Mouse (Mus musculus): Measurements from ENCODE around the gene Tax1bp1. TPM values are rescaled to one million over a fixed set of nuclear protein-coding genes. Genes with fewer than 3 reads are reported as not detected.
"Not testable (repeated sequence)": the region's sequence is repeated elsewhere in the genome, so short reads cannot be mapped to it uniquely, and the experiment has no call there.

The Tax1bp1 gene
- polyA plus RNA-seq, 2 experiments, result 32.3 to 98.9 TPM

DNA sequence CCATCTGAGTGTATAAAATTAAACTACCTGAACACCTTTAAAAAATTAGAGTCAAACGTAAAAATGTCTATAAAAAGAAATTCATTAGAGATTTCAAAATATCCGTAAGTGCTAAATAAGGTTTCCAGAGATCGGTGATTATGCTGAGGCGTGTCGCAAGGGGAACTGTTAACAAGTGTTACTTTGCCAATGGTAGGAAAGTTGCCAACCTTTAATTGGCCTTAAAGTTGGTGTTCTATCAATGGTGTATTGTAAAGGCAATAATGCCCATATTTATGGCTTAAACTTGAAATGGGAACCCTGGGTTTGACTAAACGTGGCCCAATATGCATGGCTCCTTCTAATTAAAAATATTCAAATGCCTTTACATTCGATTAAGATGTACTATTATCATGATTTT, 39.8 kb upstream of the Tax1bp1 start:
- ATAC-seq (ENCODE audit: insufficient read depth) (no peak), DNase-seq (ENCODE audit: low read depth in 3 of 3, low spot score in 3 of 3) (no peak)
- no peaks in the 10 kb centered on the region for H3K27me3 ChIP-seq (ENCODE audit: control insufficient read depth, insufficient read depth, low read length)

DNA sequence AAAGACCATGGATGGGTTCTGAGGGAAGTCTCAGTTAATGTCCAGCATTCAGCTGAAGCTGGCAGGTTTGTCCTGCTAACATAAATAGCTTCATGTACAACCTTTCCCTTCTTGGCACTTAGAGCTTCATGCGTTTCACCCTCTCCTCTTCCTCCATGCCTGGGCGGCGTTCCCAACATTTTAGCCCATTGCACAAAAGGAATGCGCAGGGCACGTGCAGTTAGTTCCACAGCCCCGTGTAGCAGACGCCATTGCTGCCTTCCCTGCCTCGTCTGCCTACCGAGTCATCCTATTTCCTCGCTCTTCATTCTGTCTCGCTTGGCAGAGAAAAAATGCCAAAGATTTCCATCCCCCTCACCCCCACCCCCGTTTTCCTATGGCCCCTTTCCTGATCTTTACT, 39.0 kb upstream of the Tax1bp1 start:
- no peak overlapping the region for H3K27ac ChIP-seq
- TF ChIP-seq EP300 (IDR thresholded peaks at IDR 0.05; ENCODE audit: low read depth) (no peak), CTCF (IDR thresholded peaks at IDR 0.05; ENCODE audit: low read depth) (no peak)
- no peak overlapping the region for H3K4me2 ChIP-seq (ENCODE audit: low read depth)
- peaks cover 0 to 4% of the 10 kb centered on the region in 2 experiments; a peak in 1 of 4 replicates for H3K4me1 ChIP-seq (replicated peaks; ENCODE audit: control insufficient read depth in 2 of 2, insufficient read depth in 2 of 2, low read length in 1 of 2)
- H3K27me3 ChIP-seq (ENCODE audit: control insufficient read depth, insufficient read depth, low read length), result no peaks in the 10 kb centered on the region
- ATAC-seq (ENCODE audit: insufficient read depth) (no peak), DNase-seq (ENCODE audit: low read depth in 3 of 3, low spot score in 3 of 3) (no peak)
- H3K4me3 ChIP-seq (ENCODE audit: insufficient read depth in 1 of 2, low read depth in 2 of 2, low read length in 2 of 2), result no peak overlapping the region
- H3K9me3 ChIP-seq (ENCODE audit: control insufficient read depth, low read length), result no peaks in the 10 kb centered on the region
- H3K9ac ChIP-seq (replicated peaks), result no peak overlapping the region
- 67% methylated on average over 12 of the region's 12 CpGs for WGBS (ENCODE audit: insufficient replicate concordance)
- no peaks in the 10 kb centered on the region for H3K36me3 ChIP-seq (replicated peaks; ENCODE audit: control insufficient read depth, insufficient read depth, low read depth)

More for the DNA sequence above, 39.8 kb upstream of the Tax1bp1 start:
- no peaks in the 10 kb centered on the region for H3K9me3 ChIP-seq (ENCODE audit: control insufficient read depth, low read length)
- TF ChIP-seq EP300 (IDR thresholded peaks at IDR 0.05; ENCODE audit: low read depth) (no peak), CTCF (IDR thresholded peaks at IDR 0.05; ENCODE audit: low read depth) (no peak)
- no peaks in the 10 kb centered on the region for H3K36me3 ChIP-seq (replicated peaks; ENCODE audit: control insufficient read depth, insufficient read depth, low read depth)
- no peak overlapping the region for H3K27ac ChIP-seq
- no peak overlapping the region for H3K4me3 ChIP-seq (ENCODE audit: insufficient read depth in 1 of 2, low read depth in 2 of 2, low read length in 2 of 2)
- H3K4me1 ChIP-seq (replicated peaks; ENCODE audit: control insufficient read depth in 2 of 2, insufficient read depth in 2 of 2, low read length in 1 of 2), result peaks cover 0 to 4% of the 10 kb centered on the region in 2 experiments; a peak in 1 of 4 replicates
- H3K4me2 ChIP-seq (ENCODE audit: low read depth), result no peak overlapping the region
- WGBS (ENCODE audit: insufficient replicate concordance), result 72% methylated on average over 7 of the region's 7 CpGs
- H3K9ac ChIP-seq (replicated peaks), result no peak overlapping the region

DNA sequence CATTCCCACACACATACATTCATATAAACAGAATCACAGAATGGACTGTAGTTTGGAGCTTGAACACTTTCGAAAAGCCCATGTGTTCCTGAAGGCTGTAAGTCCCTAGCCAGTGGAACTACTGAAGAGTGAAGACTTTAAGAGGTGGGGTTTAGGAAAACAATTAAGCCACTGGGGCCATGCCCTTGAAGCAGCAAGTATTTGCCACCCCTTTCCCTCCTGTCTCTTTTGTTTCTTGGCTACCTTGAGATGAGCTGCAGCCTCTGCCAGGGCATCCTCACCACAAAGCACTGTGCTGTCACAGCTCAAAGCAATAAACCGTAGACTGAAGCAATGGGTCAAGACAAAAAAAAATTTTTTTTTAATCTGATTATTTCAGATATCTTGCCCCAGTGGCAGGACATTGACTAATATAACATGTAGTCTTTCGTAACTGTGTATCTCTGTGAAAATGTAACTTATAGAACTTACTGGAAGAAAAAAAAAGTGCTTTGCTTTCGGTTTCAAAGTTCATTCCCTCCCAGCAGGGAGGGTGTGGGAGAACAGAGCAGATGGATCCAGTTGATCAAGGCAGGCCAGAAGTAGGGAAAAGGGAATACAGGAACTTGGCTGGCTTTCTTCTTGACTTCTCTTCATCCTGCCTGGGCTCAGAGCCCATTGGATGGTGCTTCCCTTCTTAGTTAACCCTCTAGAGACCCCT, 38.2 kb upstream of the Tax1bp1 start:
- Histone ChIP-seq H3K27me3 (ENCODE audit: control insufficient read depth, insufficient read depth, low read length) (no peaks in the 10 kb centered on the region), H3K4me1 (replicated peaks; ENCODE audit: control insufficient read depth in 2 of 2, insufficient read depth in 2 of 2, low read length in 1 of 2) (peaks cover 0 to 4% of the 10 kb centered on the region in 2 experiments; a peak in 1 of 4 replicates), H3K4me2 (ENCODE audit: low read depth) (no peak overlapping the region), H3K36me3 (replicated peaks; ENCODE audit: control insufficient read depth, insufficient read depth, low read depth) (no peaks in the 10 kb centered on the region), H3K9ac (replicated peaks) (no peak overlapping the region), H3K9me3 (ENCODE audit: control insufficient read depth, low read length) (no peaks in the 10 kb centered on the region), H3K27ac (no peak overlapping the region), H3K4me3 (ENCODE audit: insufficient read depth in 1 of 2, low read depth in 2 of 2, low read length in 2 of 2) (no peak overlapping the region)
- TF ChIP-seq CTCF (IDR thresholded peaks at IDR 0.05; ENCODE audit: low read depth), result no peak
- no peak for TF ChIP-seq EP300 (IDR thresholded peaks at IDR 0.05; ENCODE audit: low read depth)
- DNase-seq (ENCODE audit: low read depth in 3 of 3, low spot score in 3 of 3) (no peak), ATAC-seq (ENCODE audit: insufficient read depth) (no peak)
- WGBS (ENCODE audit: insufficient replicate concordance), result 53% methylated on average over 4 of the region's 4 CpGs

GRCm38 (mm10) chr6:52677534-52677933, 36.0 kb upstream of the Tax1bp1 start:
- not testable (repeated sequence) for ATAC-seq (ENCODE audit: insufficient read depth); DNase-seq (ENCODE audit: low read depth in 3 of 3, low spot score in 3 of 3); H3K27me3 ChIP-seq (ENCODE audit: control insufficient read depth, insufficient read depth, low read length)

GRCm38 (mm10) chr6:52679565-52679964, 34.0 kb upstream of the Tax1bp1 start:
- Histone ChIP-seq H3K4me3 (ENCODE audit: insufficient read depth in 1 of 2, low read depth in 2 of 2, low read length in 2 of 2) (no peak overlapping the region), H3K27ac (no peak overlapping the region), H3K4me2 (ENCODE audit: low read depth) (no peak overlapping the region), H3K27me3 (ENCODE audit: control insufficient read depth, insufficient read depth, low read length) (no peaks in the 10 kb centered on the region), H3K36me3 (replicated peaks; ENCODE audit: control insufficient read depth, insufficient read depth, low read depth) (no peaks in the 10 kb centered on the region), H3K9ac (replicated peaks) (no peak overlapping the region), H3K4me1 (replicated peaks; ENCODE audit: control insufficient read depth in 2 of 2, insufficient read depth in 2 of 2, low read length in 1 of 2) (peaks cover 0 to 4% of the 10 kb centered on the region in 2 experiments; a peak in 1 of 4 replicates), H3K9me3 (ENCODE audit: control insufficient read depth, low read length) (no peaks in the 10 kb centered on the region)
- no peak for TF ChIP-seq CTCF (IDR thresholded peaks at IDR 0.05; ENCODE audit: low read depth)
- no peak for TF ChIP-seq EP300 (IDR thresholded peaks at IDR 0.05; ENCODE audit: low read depth)
- WGBS (ENCODE audit: insufficient replicate concordance), result 65% methylated on average over 9 of the region's 9 CpGs
- ATAC-seq (ENCODE audit: insufficient read depth) (no peak), DNase-seq (ENCODE audit: low read depth in 3 of 3, low spot score in 3 of 3) (no peak)

More at GRCm38 (mm10) chr6:52677534-52677933, 36.0 kb upstream of the Tax1bp1 start:
- H3K4me1 ChIP-seq (replicated peaks; ENCODE audit: control insufficient read depth in 2 of 2, insufficient read depth in 2 of 2, low read length in 1 of 2); H3K4me3 ChIP-seq (ENCODE audit: insufficient read depth in 1 of 2, low read depth in 2 of 2, low read length in 2 of 2); H3K4me2 ChIP-seq (ENCODE audit: low read depth); H3K36me3 ChIP-seq (replicated peaks; ENCODE audit: control insufficient read depth, insufficient read depth, low read depth); H3K27ac ChIP-seq; H3K9me3 ChIP-seq (ENCODE audit: control insufficient read depth, low read length); H3K9ac ChIP-seq (replicated peaks): not testable (repeated sequence)
- 46% methylated on average over 4 of the region's 4 CpGs for WGBS (ENCODE audit: insufficient replicate concordance)

Data from liver, embryonic 14.5 days (tissue).